Mouse (Mus musculus): ENCODE results near the gene Il10. TPM values are rescaled to one million over a fixed set of nuclear protein-coding genes. Genes with fewer than 3 reads are reported as not detected.

Gene Il10
- total and polyA plus RNA-seq, 2 experiments from 2014 or later: not detected

- Histone ChIP-seq H3K27me3 (ENCODE audit: control insufficient read depth, insufficient read depth, low read length) (no peaks in the 10 kb centered on the region), H3K36me3 (replicated peaks; ENCODE audit: control insufficient read depth, insufficient read depth, low read length) (no peaks in the 10 kb centered on the region), H3K4me1 (ENCODE audit: control insufficient read depth, insufficient read depth) (no peaks in the 10 kb centered on the region), H3K4me2 (ENCODE audit: low read depth, low read length) (no peak overlapping the region), H3K27ac (ENCODE audit: low read depth) (no peak overlapping the region), H3K9me3 (replicated peaks; ENCODE audit: control insufficient read depth, low read length) (no peaks in the 10 kb centered on the region), H3K4me3 (ENCODE audit: low read depth, low read length) (no peak overlapping the region), H3K9ac (replicated peaks; ENCODE audit: low read depth, low read length) (no peak overlapping the region)
- TF ChIP-seq EP300 (IDR thresholded peaks at IDR 0.05; ENCODE audit: low read depth) (no peak), CTCF (IDR thresholded peaks at IDR 0.05; ENCODE audit: low read depth) (no peak)
- WGBS: 63% methylated on average over 8 of the region's 8 CpGs
- DNase-seq (ENCODE audit: low spot score): no peak
- no peak for ATAC-seq (ENCODE audit: insufficient read depth, low read depth)
Measured at GRCm38 (mm10) chr1:131024900-131025842, 5.5 kb downstream of the Il10 start.

GRCm38 (mm10) chr1:131025843-131026190 is 6.2 kb downstream of the Il10 start:
- 58% methylated on average over 4 of the region's 4 CpGs for WGBS
- Histone ChIP-seq H3K4me1 (ENCODE audit: control insufficient read depth, insufficient read depth) (no peaks in the 10 kb centered on the region), H3K27ac (ENCODE audit: low read depth) (no peak overlapping the region), H3K4me2 (ENCODE audit: low read depth, low read length) (no peak overlapping the region), H3K9me3 (replicated peaks; ENCODE audit: control insufficient read depth, low read length) (no peaks in the 10 kb centered on the region), H3K27me3 (ENCODE audit: control insufficient read depth, insufficient read depth, low read length) (no peaks in the 10 kb centered on the region), H3K9ac (replicated peaks; ENCODE audit: low read depth, low read length) (no peak overlapping the region), H3K36me3 (replicated peaks; ENCODE audit: control insufficient read depth, insufficient read depth, low read length) (no peaks in the 10 kb centered on the region), H3K4me3 (ENCODE audit: low read depth, low read length) (no peak overlapping the region)
- DNase-seq (ENCODE audit: low spot score): no peak
- no peak for TF ChIP-seq EP300 (IDR thresholded peaks at IDR 0.05; ENCODE audit: low read depth)
- no peak for TF ChIP-seq CTCF (IDR thresholded peaks at IDR 0.05; ENCODE audit: low read depth)
- no peak for ATAC-seq (ENCODE audit: insufficient read depth, low read depth)

- no peaks in the 10 kb centered on the region for H3K27me3 ChIP-seq (ENCODE audit: control insufficient read depth, insufficient read depth, low read length)
- no peak overlapping the region for H3K4me3 ChIP-seq (ENCODE audit: low read depth, low read length)
- no peak overlapping the region for H3K27ac ChIP-seq (ENCODE audit: low read depth)
- ATAC-seq (ENCODE audit: insufficient read depth, low read depth) (no peak), DNase-seq (ENCODE audit: low spot score) (no peak)
- no peaks in the 10 kb centered on the region for H3K4me1 ChIP-seq (ENCODE audit: control insufficient read depth, insufficient read depth)
- no peak overlapping the region for H3K4me2 ChIP-seq (ENCODE audit: low read depth, low read length)
- 79% methylated on average over 3 of the region's 3 CpGs for WGBS
- H3K36me3 ChIP-seq (replicated peaks; ENCODE audit: control insufficient read depth, insufficient read depth, low read length): no peaks in the 10 kb centered on the region
- TF ChIP-seq CTCF (IDR thresholded peaks at IDR 0.05; ENCODE audit: low read depth) (no peak), EP300 (IDR thresholded peaks at IDR 0.05; ENCODE audit: low read depth) (no peak)
- H3K9me3 ChIP-seq (replicated peaks; ENCODE audit: control insufficient read depth, low read length): no peaks in the 10 kb centered on the region
- no peak overlapping the region for H3K9ac ChIP-seq (replicated peaks; ENCODE audit: low read depth, low read length)
Measured at GRCm38 (mm10) chr1:131029215-131029614, 9.6 kb downstream of the Il10 start.

GRCm38 (mm10) chr1:131030261-131030660 is 10.6 kb downstream of the Il10 start:
- WGBS: 22% methylated on average over 7 of the region's 7 CpGs
- Histone ChIP-seq H3K27me3 (ENCODE audit: control insufficient read depth, insufficient read depth, low read length) (no peaks in the 10 kb centered on the region), H3K4me3 (ENCODE audit: low read depth, low read length) (no peak overlapping the region), H3K36me3 (replicated peaks; ENCODE audit: control insufficient read depth, insufficient read depth, low read length) (no peaks in the 10 kb centered on the region), H3K27ac (ENCODE audit: low read depth) (no peak overlapping the region), H3K9me3 (replicated peaks; ENCODE audit: control insufficient read depth, low read length) (no peaks in the 10 kb centered on the region), H3K4me2 (ENCODE audit: low read depth, low read length) (no peak overlapping the region), H3K4me1 (ENCODE audit: control insufficient read depth, insufficient read depth) (no peaks in the 10 kb centered on the region), H3K9ac (replicated peaks; ENCODE audit: low read depth, low read length) (no peak overlapping the region)
- ATAC-seq (ENCODE audit: insufficient read depth, low read depth) (no peak), DNase-seq (ENCODE audit: low spot score) (no peak)
- no peak for TF ChIP-seq EP300 (IDR thresholded peaks at IDR 0.05; ENCODE audit: low read depth)
- TF ChIP-seq CTCF (IDR thresholded peaks at IDR 0.05; ENCODE audit: low read depth): no peak

- no peak overlapping the region for H3K4me3 ChIP-seq (ENCODE audit: low read depth, low read length)
- no peaks in the 10 kb centered on the region for H3K27me3 ChIP-seq (ENCODE audit: control insufficient read depth, insufficient read depth, low read length)
- H3K4me1 ChIP-seq (ENCODE audit: control insufficient read depth, insufficient read depth): no peaks in the 10 kb centered on the region
- ATAC-seq (ENCODE audit: insufficient read depth, low read depth) (no peak), DNase-seq (ENCODE audit: low spot score) (no peak)
- H3K36me3 ChIP-seq (replicated peaks; ENCODE audit: control insufficient read depth, insufficient read depth, low read length): no peaks in the 10 kb centered on the region
- no peak overlapping the region for H3K9ac ChIP-seq (replicated peaks; ENCODE audit: low read depth, low read length)
- H3K4me2 ChIP-seq (ENCODE audit: low read depth, low read length): no peak overlapping the region
- TF ChIP-seq CTCF (IDR thresholded peaks at IDR 0.05; ENCODE audit: low read depth) (no peak), EP300 (IDR thresholded peaks at IDR 0.05; ENCODE audit: low read depth) (no peak)
- H3K9me3 ChIP-seq (replicated peaks; ENCODE audit: control insufficient read depth, low read length): no peaks in the 10 kb centered on the region
- 53% methylated on average over 3 of the region's 3 CpGs for WGBS
- no peak overlapping the region for H3K27ac ChIP-seq (ENCODE audit: low read depth)
Measured at GRCm38 (mm10) chr1:131031267-131031666, 11.6 kb downstream of the Il10 start.
